Mouse (Mus musculus): ENCODE results near the gene Fbxw10.
A peak's percentile ranks its signal among the peaks of the same experiment; 100 is the strongest.

Fbxw10 gene

GRCm38 (mm10) chr11:62831906-62832305, 15.0 kb upstream of the Fbxw10 start:
- no peak for DNase-seq (ENCODE audit: low read depth, low spot score)

GRCm38 (mm10) chr11:62844562-62844961, 2.3 kb upstream of the Fbxw10 start:
- DNase-seq (ENCODE audit: low read depth, low spot score), result no peak

- no peak for DNase-seq (ENCODE audit: low read depth, low spot score)
Observed at GRCm38 (mm10) chr11:62845730-62846129, 1.1 kb upstream of the Fbxw10 start.

DNA sequence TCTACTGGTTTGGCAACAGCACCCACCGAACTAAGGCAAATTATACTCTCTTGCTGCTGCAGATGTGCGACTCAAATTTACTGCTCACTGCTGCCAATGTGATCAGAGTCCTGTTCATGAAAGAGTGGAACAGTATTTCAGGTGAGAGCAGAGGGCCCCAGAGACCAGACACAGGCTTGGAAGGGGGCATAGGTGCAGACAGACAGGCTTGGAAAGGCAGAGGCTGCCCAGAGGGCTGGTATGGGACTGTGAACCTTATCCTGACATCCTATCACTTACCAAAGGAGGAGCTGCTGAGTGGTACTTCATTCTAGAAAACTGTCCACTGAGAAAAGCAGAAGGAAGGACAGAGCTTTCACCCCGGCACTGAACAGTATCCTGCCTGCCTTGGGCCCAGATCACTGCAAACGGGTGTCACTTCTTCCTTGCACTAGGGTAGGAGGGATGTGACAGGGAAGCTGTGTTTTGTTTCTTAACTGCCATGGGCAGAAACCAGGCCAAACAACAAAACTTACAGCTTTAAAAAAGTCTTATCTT, 854 bp downstream of the Fbxw10 start:
- no peak for DNase-seq (ENCODE audit: low read depth, low spot score)

- no peak for DNase-seq (ENCODE audit: low read depth, low spot score)
Observed at GRCm38 (mm10) chr11:62848301-62848700, 1.4 kb downstream of the Fbxw10 start.

GRCm38 (mm10) chr11:62851199-62851598, 4.3 kb downstream of the Fbxw10 start:
- DNase-seq (ENCODE audit: low read depth, low spot score), result no peak

GRCm38 (mm10) chr11:62853334-62853733, 6.5 kb downstream of the Fbxw10 start:
- DNase-seq (ENCODE audit: low read depth, low spot score), result no peak

DNA sequence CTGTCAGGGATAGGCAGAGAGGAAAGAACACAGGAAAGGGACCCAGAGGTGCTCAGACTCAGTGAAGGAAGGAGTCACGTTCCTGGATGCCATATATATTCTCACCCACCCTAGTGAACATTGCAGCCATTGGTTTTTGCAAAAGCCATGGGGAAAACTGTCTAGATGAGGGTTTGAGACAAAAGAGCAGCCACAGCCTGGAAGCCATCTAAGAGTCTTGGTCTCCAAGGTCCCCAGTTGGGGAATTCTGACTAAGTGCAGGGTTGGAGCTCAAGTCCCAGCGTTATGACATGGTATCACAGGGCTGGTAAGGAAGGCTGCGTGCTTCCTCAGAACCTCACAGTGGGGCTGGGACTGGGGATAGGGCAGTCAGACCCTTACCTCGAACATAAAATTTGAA, 18.7 kb downstream of the Fbxw10 start:
- DNase-seq (ENCODE audit: low read depth, low spot score), result no peak

- no peak for DNase-seq (ENCODE audit: low read depth, low spot score)
Observed at GRCm38 (mm10) chr11:62866685-62867084, 19.8 kb downstream of the Fbxw10 start.

GRCm38 (mm10) chr11:62869201-62869600, 22.3 kb downstream of the Fbxw10 start:
- no peak for DNase-seq (ENCODE audit: low read depth, low spot score)

GRCm38 (mm10) chr11:62869715-62870371, 23.0 kb downstream of the Fbxw10 start:
- DNase-seq (ENCODE audit: low read depth, low spot score), result no peak

DNA sequence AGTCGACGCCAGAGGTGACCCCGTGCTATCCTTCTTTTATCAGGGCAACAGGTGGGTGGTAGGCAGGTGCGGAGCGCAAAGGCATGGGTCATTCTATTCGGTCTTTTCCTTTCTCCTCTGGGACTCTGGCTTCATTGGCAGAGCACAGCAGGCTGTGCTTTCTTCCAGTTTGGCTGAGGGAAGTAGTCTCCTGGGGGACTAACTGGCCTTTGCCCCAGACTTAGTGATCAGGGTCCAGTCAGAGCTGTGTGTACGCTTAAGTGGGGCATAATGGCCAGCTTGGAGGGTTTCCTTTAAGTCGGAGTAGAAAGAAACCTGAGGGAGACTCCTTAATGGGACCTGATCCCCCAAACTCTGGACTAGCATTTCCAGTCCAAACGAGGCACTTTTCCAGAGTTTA, 26.6 kb downstream of the Fbxw10 start:
- DNase-seq (ENCODE audit: low read depth, low spot score), result no peak

DNA sequence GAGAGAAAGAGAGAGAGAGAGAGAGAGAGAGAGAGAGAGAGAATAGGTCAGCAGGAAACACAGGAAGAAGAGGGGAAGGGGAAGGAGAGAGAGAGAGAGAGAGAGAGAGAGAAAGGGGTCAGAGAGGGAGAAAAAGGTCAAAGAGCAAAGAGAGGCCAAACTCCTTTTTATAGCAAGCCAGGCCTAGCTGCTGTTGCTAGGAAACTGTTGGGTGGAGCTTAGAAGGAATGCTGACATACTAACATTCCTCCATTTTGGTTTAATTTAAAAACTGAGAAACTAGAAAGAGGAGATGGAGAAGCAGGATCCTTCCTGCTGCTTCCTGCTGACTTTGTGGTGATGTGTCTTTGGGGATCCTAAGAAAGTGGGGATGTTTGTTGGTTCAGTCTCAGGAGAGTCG, 28.8 kb downstream of the Fbxw10 start:
- DNase-seq (ENCODE audit: low read depth, low spot score), result no peak

- DNase-seq (ENCODE audit: low read depth, low spot score), result no peak
Observed at GRCm38 (mm10) chr11:62876445-62876844, 29.6 kb downstream of the Fbxw10 start.

DNA sequence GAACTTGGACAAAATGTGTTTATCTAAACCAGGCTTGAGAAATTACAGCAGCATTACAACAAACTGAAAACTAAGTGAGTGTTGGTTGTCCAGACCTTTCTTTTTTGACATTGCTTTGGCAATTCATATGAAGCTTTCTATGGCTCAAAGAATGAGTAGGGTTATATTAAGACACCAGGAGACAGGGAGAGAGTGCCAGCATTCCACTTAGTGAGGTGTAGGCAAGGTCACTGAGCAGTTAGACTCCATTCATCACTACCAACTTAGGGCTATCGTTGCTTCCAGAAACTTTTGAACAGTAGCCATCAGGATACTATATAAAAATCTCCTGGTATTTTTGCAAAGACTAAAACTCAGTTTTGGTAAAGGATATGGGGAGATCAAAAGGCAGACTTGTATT, 30.5 kb downstream of the Fbxw10 start:
- DNase-seq (ENCODE audit: low read depth, low spot score), result no peak

DNA sequence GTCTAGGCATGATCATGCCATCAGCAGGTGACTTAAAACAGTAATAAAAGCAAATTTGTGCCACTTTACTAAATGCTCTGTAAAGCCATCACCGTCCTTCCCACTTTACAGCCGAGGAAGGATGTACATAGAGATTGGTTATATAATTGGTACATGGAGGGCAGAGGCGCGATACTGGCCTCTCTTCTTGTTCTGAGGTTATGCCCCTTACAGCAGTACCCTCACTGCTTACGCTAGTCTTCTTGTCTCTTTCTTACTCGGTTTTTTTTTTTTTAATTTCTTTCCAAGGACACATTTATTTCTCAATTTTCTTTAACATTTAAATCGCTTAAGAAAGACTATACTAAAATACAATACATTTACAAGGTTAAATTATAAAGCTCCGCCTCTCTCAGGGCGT, 31.9 kb downstream of the Fbxw10 start:
- no peak for DNase-seq (ENCODE audit: low read depth, low spot score)

- DNase-seq (ENCODE audit: low read depth, low spot score), result peak; percentile 96
Observed at GRCm38 (mm10) chr11:62879220-62880048, 32.6 kb downstream of the Fbxw10 start, which contains the start of gene Tvp23b. Gene Tvp23b (plus strand): TSS chr11:62879455.

- no peak for DNase-seq (ENCODE audit: low read depth, low spot score)
Observed at GRCm38 (mm10) chr11:62883407-62883806, 36.5 kb downstream of the Fbxw10 start.

GRCm38 (mm10) chr11:62885323-62885722, 38.5 kb downstream of the Fbxw10 start:
- DNase-seq (ENCODE audit: low read depth, low spot score), result no peak

GRCm38 (mm10) chr11:62890796-62891195, 43.9 kb downstream of the Fbxw10 start:
- DNase-seq (ENCODE audit: low read depth, low spot score), result no peak

- no peak for DNase-seq (ENCODE audit: low read depth, low spot score)
Observed at GRCm38 (mm10) chr11:62891763-62892162, 44.9 kb downstream of the Fbxw10 start.

GRCm38 (mm10) chr11:62901699-62902323, 54.9 kb downstream of the Fbxw10 start:
- DNase-seq (ENCODE audit: low read depth, low spot score), result peak; percentile 69
